Mouse (Mus musculus): ENCODE measurements around the gene Vmn2r113. TPM values are rescaled to one million over a fixed set of nuclear protein-coding genes. Genes with fewer than 3 reads are reported as not detected.
"Not testable (repeated sequence)": the region's sequence is repeated elsewhere in the genome, so short reads cannot be mapped to it uniquely, and the experiment has no call there.

Vmn2r113 gene
- not detected for total RNA-seq (2021)
- long read RNA-seq, experiment 1 = 0 reads
- long read RNA-seq, experiment 2 = 0 reads

GRCm38 (mm10) chr17:22942684-22943083 lies at the start of gene Vmn2r113:
Gene Vmn2r113, plus strand, starts transcription at chr17:22942984.
- intact Hi-C loops (cut with DNase I); H3K27ac ChIP-seq; H3K4me3 ChIP-seq; DNase-seq (ENCODE audit: extremely low spot score in 1 of 2, low spot score in 2 of 2): not testable (repeated sequence)

Other genes with a start within 250 kb of the Vmn2r113 start
- gene Zfp945, start 75.8 kb upstream of the Vmn2r113 start, total RNA-seq (2021) = 10 to 100 TPM; 14.3 to 15.7 TPM
- not detected for gene Vmn2r-ps130, start 118.2 kb downstream of the Vmn2r113 start, total RNA-seq (2021)

Data from left cerebral cortex, adult 2 months (tissue).